Mouse (Mus musculus): ENCODE measurements around the gene Eef1b2. TPM values are rescaled to one million over a fixed set of nuclear protein-coding genes. Genes with fewer than 3 reads are reported as not detected.
"Not testable (repeated sequence)": the region's sequence is repeated elsewhere in the genome, so short reads cannot be mapped to it uniquely, and the experiment has no call there.

Gene Eef1b2
- total and polyA plus RNA-seq, 2 experiments from 2014 or later, result 449 to 653 TPM

- no peak for TF ChIP-seq CTCF (IDR thresholded peaks at IDR 0.05)
- Histone ChIP-seq H3K9ac (replicated peaks; ENCODE audit: low read length, poor library complexity, severe bottlenecking) (no peak overlapping the region), H3K4me1 (ENCODE audit: insufficient read depth, low read length) (peaks cover 11% of the 10 kb centered on the region; the same call in 1 of the 2 replicates), H3K27ac (ENCODE audit: low read depth, low read length) (no peak overlapping the region), H3K36me3 (ENCODE audit: insufficient read depth, low read length) (0 out of 2 replicates have a peak, but pooled peaks cover 3% of the 10 kb centered on the region), H3K9me3 (ENCODE audit: low read length) (no peaks in the 10 kb centered on the region), H3K4me2 (ENCODE audit: low read depth, low read length, poor library complexity, severe bottlenecking) (no peak overlapping the region), H3K27me3 (ENCODE audit: insufficient read depth, low read length) (no peaks in the 10 kb centered on the region), H3K4me3 (ENCODE audit: low read depth, low read length) (no peak overlapping the region)
- DNase-seq (ENCODE audit: low spot score) (no peak), ATAC-seq (ENCODE audit: low FRiP score) (no peak)
- 77% methylated on average over 4 of the region's 5 CpGs for WGBS
Observed at GRCm38 (mm10) chr1:63182212-63182611, 5.6 kb downstream of the Eef1b2 start.

DNA sequence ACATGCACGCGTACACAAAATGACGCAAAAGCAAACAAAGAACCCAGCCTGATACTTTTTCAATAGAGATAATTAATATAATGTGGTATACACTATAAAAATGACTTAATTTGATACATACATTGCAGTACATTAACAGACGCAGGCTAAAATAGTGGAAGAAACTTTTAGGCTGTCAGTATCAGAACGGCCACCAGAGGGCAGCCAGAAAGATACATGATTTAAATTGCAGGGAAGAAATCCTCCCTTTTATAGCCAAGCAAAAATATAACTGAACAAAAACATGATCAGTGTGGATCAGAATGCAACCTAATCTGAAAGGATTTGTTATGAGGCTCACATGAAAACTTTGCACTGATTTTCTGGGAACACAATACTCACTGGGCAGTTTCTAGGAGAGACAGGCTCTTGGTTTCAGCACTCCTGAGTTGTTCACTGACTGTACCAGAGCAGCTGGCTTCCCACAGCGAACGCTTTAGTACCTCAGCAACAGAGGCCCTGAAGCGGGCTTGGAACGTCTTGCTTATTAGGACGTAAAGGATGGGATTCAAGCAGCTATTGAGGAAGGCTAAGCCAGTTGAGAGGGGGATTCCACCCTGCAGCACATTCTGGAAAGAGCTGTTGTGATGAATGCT is 6.1 kb downstream of the Eef1b2 start:
- Histone ChIP-seq H3K27me3 (ENCODE audit: insufficient read depth, low read length) (no peaks in the 10 kb centered on the region), H3K36me3 (ENCODE audit: insufficient read depth, low read length) (0 out of 2 replicates have a peak, but pooled peaks cover 3% of the 10 kb centered on the region), H3K9me3 (ENCODE audit: low read length) (no peaks in the 10 kb centered on the region), H3K27ac (ENCODE audit: low read depth, low read length) (no peak overlapping the region), H3K4me2 (ENCODE audit: low read depth, low read length, poor library complexity, severe bottlenecking) (no peak overlapping the region), H3K4me3 (ENCODE audit: low read depth, low read length) (no peak overlapping the region), H3K4me1 (ENCODE audit: insufficient read depth, low read length) (peaks cover 8% of the 10 kb centered on the region; the same call in 1 of the 2 replicates), H3K9ac (replicated peaks; ENCODE audit: low read length, poor library complexity, severe bottlenecking) (no peak overlapping the region)
- ATAC-seq (ENCODE audit: low FRiP score) (no peak), DNase-seq (ENCODE audit: low spot score) (peak; percentile 71)
- 46% methylated on average over 10 of the region's 10 CpGs for WGBS
- peak; percentile 90 for TF ChIP-seq CTCF (IDR thresholded peaks at IDR 0.05)

- WGBS, result 96% methylated on average over 6 of the region's 6 CpGs
- H3K27me3 ChIP-seq (ENCODE audit: insufficient read depth, low read length); H3K9me3 ChIP-seq (ENCODE audit: low read length): not testable (repeated sequence)
Observed at GRCm38 (mm10) chr1:63185430-63185829, 8.8 kb downstream of the Eef1b2 start.

GRCm38 (mm10) chr1:63188536-63188935 is 11.9 kb downstream of the Eef1b2 start:
- Histone ChIP-seq H3K4me1 (ENCODE audit: insufficient read depth, low read length) (no peaks in the 10 kb centered on the region), H3K9ac (replicated peaks; ENCODE audit: low read length, poor library complexity, severe bottlenecking) (no peak overlapping the region), H3K4me3 (ENCODE audit: low read depth, low read length) (no peak overlapping the region), H3K27ac (ENCODE audit: low read depth, low read length) (no peak overlapping the region), H3K9me3 (ENCODE audit: low read length) (no peaks in the 10 kb centered on the region), H3K27me3 (ENCODE audit: insufficient read depth, low read length) (no peaks in the 10 kb centered on the region), H3K4me2 (ENCODE audit: low read depth, low read length, poor library complexity, severe bottlenecking) (no peak overlapping the region), H3K36me3 (ENCODE audit: insufficient read depth, low read length) (no peaks in the 10 kb centered on the region)
- 88% methylated on average over 3 of the region's 3 CpGs for WGBS
- ATAC-seq (ENCODE audit: low FRiP score) (no peak), DNase-seq (ENCODE audit: low spot score) (no peak)
- TF ChIP-seq CTCF (IDR thresholded peaks at IDR 0.05), result no peak

More at GRCm38 (mm10) chr1:63185430-63185829, 8.8 kb downstream of the Eef1b2 start:
- not testable (repeated sequence) for H3K4me2 ChIP-seq (ENCODE audit: low read depth, low read length, poor library complexity, severe bottlenecking); ATAC-seq (ENCODE audit: low FRiP score); DNase-seq (ENCODE audit: low spot score); H3K27ac ChIP-seq (ENCODE audit: low read depth, low read length); H3K4me3 ChIP-seq (ENCODE audit: low read depth, low read length); H3K36me3 ChIP-seq (ENCODE audit: insufficient read depth, low read length); H3K9ac ChIP-seq (replicated peaks; ENCODE audit: low read length, poor library complexity, severe bottlenecking); H3K4me1 ChIP-seq (ENCODE audit: insufficient read depth, low read length)

DNA sequence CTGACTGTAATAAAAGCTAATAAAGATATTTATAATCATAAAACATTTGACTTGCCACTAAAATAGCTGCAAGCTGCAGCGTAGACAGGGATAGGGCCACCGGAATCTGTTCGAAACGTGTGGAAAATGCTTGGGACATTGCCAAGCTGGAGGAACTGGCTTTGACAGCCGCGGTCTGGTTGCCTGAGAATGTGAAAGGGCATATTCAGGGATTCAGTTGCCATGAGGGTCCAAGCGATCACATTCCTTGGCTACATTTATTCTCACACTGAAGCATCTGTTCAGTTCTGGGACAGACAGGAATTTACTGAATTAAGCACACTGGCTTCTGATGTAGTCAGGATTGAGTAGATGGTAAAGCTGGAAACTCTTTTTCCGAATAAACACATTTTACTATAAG is 14.2 kb downstream of the Eef1b2 start:
- no peaks in the 10 kb centered on the region for H3K27me3 ChIP-seq (ENCODE audit: insufficient read depth, low read length)
- H3K9me3 ChIP-seq (ENCODE audit: low read length), result no peaks in the 10 kb centered on the region
- H3K4me3 ChIP-seq (ENCODE audit: low read depth, low read length), result no peak overlapping the region
- no peak for TF ChIP-seq CTCF (IDR thresholded peaks at IDR 0.05)
- H3K36me3 ChIP-seq (ENCODE audit: insufficient read depth, low read length), result no peaks in the 10 kb centered on the region
- no peak for ATAC-seq (ENCODE audit: low FRiP score)
- H3K9ac ChIP-seq (replicated peaks; ENCODE audit: low read length, poor library complexity, severe bottlenecking), result no peak overlapping the region
- 66% methylated on average over 8 of the region's 8 CpGs for WGBS
- no peaks in the 10 kb centered on the region for H3K4me1 ChIP-seq (ENCODE audit: insufficient read depth, low read length)
- no peak overlapping the region for H3K4me2 ChIP-seq (ENCODE audit: low read depth, low read length, poor library complexity, severe bottlenecking)
- DNase-seq (ENCODE audit: low spot score), result peak; percentile 37
- H3K27ac ChIP-seq (ENCODE audit: low read depth, low read length), result no peak overlapping the region

GRCm38 (mm10) chr1:63192306-63193065 is 15.9 kb downstream of the Eef1b2 start:
- H3K4me2 ChIP-seq (ENCODE audit: low read depth, low read length, poor library complexity, severe bottlenecking), result no peak overlapping the region
- H3K36me3 ChIP-seq (ENCODE audit: insufficient read depth, low read length), result no peaks in the 10 kb centered on the region
- H3K27me3 ChIP-seq (ENCODE audit: insufficient read depth, low read length), result no peaks in the 10 kb centered on the region
- ATAC-seq (ENCODE audit: low FRiP score) (no peak), DNase-seq (ENCODE audit: low spot score) (no peak)
- WGBS, result 91% methylated on average over 11 of the region's 11 CpGs
- no peaks in the 10 kb centered on the region for H3K4me1 ChIP-seq (ENCODE audit: insufficient read depth, low read length)
- H3K4me3 ChIP-seq (ENCODE audit: low read depth, low read length), result no peak overlapping the region
- H3K9ac ChIP-seq (replicated peaks; ENCODE audit: low read length, poor library complexity, severe bottlenecking), result no peak overlapping the region
- no peak overlapping the region for H3K27ac ChIP-seq (ENCODE audit: low read depth, low read length)
- TF ChIP-seq CTCF (IDR thresholded peaks at IDR 0.05), result no peak
- H3K9me3 ChIP-seq (ENCODE audit: low read length), result no peaks in the 10 kb centered on the region
